Mouse (Mus musculus): Measurements from ENCODE around the gene Cd2ap. TPM values are rescaled to one million over a fixed set of nuclear protein-coding genes. Genes with fewer than 3 reads are reported as not detected.
"Not testable (repeated sequence)": the region's sequence is repeated elsewhere in the genome, so short reads cannot be mapped to it uniquely, and the experiment has no call there.

Cd2ap gene
- total RNA-seq (2021): 10 to 100 TPM; 60.0 to 68.8 TPM
- long read RNA-seq, experiment 1, full-length matches to known transcripts: 7 of 15 reads
- long read RNA-seq, experiment 1, partial matches to known transcripts: 3 of 15 reads
- long read RNA-seq, experiment 1, other reads (novel, unspliced or antisense): 5 of 15 reads
- long read RNA-seq, experiment 2, full-length matches to known transcripts: 13 of 20 reads
- long read RNA-seq, experiment 2, partial matches to known transcripts: 4 of 20 reads
- long read RNA-seq, experiment 2, other reads (novel, unspliced or antisense): 3 of 20 reads

DNA sequence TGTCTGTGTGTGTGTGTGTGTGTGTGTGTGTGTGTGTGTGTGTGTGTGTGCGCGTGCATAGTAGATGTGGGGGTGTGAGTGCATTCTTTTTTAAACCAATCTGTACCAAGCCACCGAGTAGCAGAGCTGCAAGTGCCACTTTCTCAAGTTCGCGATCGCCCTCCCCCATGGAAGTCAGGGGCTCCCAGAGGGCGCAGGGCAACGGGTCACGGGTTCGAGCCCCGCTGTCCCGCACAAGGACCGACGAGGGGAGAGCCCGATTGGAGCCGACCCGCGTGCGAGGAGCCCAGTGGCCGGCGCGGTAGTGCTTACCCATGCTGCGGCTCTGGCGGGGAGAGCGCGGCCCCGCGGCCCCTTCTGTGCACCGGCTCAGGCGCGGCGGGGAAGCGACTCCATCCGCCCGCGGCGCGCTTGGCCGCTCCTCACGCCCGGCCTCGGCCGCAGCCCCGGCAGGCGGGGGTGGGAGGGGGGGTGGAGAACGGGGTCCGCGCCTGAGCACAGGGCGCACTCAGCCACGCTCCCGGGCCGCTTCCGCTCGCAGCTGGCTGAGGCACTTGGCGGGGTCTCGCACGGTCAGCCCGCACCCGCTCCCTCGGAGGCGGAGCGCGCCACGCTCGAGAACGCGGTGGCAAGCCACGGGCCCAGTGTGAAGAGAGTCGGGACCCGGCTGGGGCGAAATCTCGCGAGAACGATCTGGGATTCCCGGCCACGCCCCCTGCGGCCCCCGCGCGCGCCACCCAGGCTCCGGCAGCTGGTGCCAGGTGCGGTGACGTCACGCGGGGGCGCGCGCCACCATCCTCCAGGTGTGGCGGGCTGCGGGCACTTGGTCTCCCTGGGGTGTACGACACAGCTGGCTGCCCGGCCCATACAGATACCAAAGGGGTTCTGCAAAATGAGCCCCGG is at the start of gene Cd2ap:
Cd2ap (minus strand) TSS at position 665 of the 903 bp plus-strand sequence.
- DNase-seq: peak; percentile 99

DNA sequence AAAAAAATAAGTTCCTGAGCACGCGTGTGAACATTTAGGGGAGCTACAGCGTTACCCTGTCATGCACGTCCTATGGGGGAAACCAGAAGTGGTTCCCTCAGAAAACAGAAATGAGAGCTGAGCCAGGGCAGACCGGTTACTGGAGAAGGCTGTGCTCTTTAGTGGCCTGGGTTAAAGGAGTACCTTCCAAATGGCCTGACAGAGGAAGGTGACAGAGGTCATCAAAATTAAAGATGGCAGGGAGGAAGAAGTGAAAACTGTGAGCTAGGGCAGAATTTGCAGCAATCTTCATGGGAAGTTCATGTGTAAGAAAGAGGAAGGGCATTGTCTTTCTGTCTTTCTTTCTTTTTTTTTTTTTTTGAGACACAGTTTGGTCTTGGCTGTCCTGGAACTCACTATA is 48.3 kb upstream of the Cd2ap start:
- no peak for DNase-seq

DNA sequence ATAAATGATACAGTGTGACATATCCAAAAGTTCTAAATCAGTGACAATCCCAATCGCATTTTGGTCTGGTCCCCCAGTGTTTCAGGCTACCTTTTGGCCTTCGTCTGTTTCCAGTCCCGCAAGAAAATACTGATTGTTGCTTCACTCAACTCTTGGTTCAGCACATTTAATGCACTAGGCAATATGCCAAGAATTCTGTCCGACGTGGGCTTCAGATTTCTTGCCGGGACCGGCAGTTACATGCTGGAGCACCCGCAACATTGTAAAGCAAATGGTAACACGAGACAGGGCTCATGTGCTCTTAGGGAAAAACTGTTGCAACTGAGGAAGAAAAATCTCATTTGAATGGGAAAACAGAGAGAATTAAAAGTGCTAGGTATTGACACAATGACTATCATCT is 42.3 kb upstream of the Cd2ap start:
- DNase-seq: no peak

DNA sequence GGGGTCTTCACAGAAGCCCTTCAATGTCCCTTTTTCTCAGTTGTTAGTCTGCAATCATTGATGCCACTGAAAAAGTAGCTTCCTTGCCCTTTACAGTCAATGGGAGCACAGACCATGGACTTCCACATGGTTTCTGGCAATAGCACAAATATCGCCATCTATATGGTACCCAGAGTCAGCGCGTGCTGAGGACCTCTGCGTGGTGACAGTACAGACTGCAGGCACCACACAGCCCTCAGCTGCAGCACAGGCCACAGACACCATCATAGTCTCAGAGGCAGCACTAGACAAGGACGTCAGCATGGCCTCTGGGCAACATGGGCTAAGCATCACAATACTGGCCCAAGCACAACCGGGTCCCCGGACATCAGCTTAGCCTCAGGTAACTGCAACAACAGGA is 38.3 kb upstream of the Cd2ap start:
- DNase-seq: no peak

DNA sequence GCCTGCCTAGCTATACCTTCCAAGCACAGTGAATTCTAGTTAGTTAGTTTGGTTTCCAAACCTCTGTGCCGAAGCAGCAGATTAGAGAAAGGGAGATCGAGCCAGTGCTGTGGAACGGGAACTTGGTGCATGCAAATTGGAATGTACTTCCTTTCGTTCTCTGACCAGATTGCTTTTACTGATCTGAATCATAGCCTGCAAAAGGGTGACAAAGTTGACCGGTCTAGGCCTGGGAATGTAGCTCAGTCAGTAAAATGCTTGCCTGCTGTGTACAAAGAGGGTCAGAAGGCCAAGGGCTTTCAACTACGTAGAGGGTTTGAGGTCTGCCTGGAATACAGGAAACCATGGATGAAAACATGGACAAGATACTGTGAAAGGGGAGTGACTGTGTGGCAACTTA is 35.7 kb upstream of the Cd2ap start:
- DNase-seq: no peak

DNA sequence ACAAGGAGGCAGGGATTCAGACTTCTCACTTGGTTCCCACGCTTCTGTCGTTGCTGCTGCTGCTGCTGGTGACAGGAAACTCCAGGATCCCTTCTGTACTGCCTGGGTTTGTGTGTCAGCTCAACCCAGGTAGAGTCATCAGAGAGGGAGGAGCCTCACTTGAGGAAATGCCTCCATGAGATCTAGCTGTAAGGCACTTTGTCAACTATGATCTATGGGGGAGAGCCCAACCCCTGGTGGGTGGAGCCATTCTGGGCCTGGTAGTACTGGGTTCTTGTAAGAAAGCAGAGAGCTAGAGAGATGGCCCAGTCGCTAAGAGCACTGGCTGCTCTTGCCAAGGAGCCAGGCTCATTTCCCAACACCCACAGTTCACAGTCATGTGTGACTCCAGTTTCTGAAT is 34.0 kb upstream of the Cd2ap start:
- no peak for DNase-seq

DNA sequence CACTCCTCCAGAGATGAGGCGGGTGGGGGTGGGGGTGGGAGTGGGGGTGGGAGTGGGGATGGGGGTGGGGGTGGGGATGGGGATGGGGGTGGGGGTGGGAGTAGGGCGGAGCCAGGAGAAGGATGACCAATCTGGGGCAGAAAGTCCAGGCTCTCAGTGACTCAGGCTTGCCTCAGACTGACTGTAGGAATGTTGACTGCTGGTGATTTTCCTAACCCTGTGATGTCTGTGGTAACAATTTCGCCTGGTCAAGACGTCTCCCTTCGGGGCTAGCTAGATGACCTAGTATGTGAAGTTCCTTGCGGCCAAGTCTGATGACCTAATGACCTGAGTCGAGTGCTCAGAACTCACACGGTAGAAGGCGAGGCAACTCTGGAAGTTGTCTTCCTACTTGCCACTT is 32.9 kb upstream of the Cd2ap start:
- no peak for DNase-seq

DNA sequence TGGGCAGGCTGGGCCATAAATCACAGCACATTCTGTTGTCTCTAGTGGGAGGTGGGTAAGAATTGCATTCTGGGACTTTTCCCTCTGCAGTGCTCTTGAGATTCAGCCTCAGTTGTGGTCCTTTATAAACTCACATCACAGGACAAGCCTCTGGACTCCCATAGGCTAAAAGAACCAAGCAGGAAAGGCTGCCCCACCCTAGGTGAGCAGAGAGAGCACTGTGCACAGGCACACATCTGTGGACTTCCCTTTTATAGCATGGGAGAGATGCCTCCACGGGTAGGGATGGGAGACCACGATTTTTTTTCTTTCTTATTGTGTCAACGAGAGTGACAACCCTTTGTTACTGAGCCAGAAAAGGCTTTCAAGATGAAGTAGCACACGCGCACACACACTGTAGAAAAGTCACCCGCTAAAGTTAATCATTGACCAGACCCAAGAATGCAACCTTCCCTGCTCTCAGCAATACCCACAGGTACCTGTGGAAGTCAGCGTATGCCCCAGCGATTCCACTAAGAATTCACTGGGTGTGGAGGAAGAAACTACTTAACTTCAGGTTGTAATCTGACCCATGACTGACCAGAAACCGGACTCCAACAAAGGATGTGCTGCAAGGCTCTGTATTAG is 32.4 kb upstream of the Cd2ap start:
- no peak for DNase-seq

DNA sequence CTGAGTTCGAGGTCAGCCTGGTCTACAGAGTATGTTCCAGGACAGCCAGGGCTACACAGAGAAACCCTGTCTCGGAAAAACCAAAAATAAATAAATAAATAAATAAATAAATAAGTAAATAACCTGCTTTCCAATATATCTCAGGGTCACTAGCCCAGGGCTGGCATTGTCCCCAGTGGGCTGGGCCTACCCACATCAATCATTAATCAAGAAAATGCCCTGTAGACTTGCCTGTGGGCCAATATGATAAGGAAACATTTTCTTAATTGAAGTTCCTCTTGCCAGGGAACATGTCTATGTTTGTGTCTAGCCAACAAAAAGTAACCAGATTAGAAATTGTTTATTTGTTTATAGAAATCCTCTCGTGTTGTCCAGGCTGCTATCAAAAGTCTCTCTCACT is 31.7 kb upstream of the Cd2ap start:
- no peak for DNase-seq

DNA sequence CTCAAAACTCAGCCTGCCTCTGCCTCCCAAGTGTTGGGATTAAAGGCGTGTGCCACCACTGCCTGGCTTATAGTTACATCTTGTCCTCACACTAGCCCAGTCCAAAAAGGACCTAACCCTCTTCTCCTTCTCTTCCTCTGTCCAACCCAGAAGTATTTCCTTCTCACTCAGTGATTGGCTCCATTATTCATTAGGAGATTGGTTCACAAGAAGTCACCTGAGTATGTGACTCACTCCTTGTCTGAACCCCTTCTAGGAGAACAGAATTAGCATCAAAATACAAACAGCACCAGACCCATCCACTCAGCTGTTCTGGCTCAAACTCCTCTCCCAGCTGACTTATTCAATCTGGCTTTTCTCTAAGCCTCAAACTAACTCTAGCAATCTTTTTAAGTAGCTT is 30.0 kb upstream of the Cd2ap start:
- DNase-seq: not testable (repeated sequence)

DNA sequence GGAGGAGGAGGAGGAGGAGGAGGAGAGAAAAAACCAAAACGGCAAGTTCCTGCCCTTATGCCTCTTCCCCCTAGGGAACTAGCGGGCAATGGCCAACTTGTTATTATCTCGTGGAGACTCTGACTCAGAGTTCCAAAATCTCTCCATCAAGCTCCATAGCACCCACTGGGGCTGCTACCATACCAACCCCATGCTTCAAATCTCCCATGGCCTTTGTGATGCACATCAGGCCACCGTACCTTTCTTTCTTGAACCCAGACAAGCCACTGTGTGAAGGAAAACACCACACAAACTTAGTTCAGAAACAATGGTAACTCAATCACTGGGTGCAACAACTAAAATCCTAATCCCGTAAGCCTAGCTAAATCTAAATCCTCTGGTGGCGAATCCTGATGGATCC is 29.5 kb upstream of the Cd2ap start:
- no peak for DNase-seq

DNA sequence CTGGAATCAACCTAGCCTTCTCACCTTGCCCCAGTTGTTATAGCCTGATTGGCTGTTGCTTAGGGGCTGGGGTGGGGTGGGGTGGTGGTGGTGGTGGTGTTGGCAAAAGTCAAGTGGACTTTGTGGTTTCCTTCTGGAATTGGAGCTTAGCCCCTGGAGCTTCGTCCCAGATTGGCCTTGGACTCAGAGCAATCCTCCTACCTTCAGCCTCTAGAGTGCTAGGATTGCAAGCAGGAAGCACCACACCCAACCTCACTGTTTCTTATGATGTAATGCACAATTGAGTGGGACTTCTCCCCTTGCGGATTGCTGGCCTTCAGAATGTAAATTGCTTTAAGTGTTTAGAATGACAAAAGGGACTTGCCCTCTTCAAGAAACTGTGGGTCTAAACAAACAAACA is 24.3 kb upstream of the Cd2ap start:
- no peak for DNase-seq

DNA sequence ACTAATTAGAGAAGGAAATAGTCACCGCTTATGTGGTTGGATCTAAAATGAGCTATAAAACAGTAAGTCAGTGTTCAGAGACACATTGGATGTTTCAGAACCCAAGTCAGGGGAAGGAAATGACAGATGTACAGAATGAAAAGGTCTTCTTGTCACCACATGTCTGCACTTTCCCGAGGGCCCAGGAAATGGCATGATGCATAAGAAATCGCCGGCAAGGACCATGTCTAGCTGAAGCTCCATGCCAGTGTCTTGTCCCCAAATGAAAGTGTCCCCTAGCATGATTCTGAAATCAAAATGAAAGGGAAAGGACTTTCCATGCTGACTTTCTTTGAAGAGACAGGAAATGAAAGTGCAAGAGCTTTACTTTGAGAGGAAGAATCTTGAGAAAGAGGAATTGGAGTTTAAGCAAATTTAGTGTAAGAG is 10.8 kb upstream of the Cd2ap start:
- no peak for DNase-seq

DNA sequence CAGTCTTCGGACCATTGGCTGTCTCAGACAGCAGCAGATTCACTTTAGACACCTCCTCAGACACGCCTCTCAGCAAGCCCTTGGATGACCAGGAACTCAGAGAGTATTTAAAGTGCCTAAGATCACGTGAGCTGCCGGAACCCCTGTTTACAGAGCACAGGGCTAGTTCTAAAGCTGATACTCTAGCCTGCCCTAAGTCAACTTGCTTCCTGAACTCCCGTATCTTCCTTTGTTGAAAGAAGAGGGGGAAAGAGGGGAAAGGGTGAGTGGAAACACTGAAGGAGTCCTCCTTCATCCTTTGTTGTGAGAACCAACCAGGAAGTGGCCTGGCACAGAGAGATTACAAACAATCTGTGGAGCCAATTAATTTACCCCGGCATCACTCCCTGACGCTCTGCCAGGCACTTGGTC is 8.6 kb upstream of the Cd2ap start:
- no peak for DNase-seq

DNA sequence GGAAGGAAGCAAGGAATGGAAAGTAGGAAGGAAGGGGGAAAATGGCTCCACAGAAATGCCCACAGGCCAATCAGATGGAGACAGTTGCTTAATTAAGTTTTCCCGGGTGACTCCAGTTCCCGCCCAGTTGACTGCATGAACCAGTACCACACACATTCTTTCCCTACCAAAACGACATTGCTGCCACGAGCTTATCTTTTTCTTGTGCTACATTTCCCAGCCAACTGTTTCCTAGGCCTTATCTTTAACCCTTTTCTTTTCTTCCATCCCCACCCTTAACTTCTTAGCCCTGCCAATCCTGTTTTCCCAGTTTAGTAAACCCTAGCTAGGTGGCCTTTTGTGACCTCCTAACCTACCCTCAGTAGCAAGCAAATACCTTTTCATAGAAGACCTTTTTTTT is 7.9 kb upstream of the Cd2ap start:
- no peak for DNase-seq

DNA sequence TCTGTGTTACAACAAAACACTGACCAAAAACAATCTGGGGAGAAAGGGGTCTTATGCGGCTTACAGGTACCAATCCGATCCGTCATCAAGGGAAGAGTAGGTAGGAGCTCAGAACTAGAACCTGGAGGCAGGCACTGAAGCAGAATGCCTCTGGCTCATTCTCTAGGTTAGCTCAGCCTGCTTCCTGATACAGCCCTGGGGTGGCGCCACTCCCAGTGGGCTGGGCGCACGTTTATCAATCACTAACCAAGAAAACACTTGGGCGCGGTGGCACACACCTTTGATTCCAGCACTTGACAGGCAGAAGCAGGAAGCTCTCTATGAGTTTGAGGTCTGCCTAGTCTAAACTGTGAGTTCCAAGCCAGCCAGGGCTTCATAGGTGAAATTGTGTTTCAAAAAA is 7.3 kb upstream of the Cd2ap start:
- no peak for DNase-seq

DNA sequence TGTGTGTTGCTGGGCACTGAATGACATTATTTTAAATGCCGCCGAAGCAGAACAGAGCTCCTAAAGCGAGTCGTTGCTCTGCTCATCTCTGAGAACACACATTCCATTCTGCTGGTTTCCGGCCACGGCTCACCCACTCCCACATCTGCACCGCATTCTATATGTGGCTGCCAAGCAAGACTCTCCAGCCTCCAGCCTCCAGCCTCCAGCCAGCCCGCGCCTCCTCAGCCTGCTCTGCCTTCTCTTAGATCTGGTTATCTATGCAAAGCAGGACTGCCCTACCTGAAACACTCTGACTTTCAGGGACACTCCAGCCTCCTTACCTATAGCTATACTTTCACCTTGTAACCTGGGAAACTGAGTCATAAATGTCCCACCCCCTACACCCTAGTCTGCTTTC is 6.8 kb upstream of the Cd2ap start:
- no peak for DNase-seq

DNA sequence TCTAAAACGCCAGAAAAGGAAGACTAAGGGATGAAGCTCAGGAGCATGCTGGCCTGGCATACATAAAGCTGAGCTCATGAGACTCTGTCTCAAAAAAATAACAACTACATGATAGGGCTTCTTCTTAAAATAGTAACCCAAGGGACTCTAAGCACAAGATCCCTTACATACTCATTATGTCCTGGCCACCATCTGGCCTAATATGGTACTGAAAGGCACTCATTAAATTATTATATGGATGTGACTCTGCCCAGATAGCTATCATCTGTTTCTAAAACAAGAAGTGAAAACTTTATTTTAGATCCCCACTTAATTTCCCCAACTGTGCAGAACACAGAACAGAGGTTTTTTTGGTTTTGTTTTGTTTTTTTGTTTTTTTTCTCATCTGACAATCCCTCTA is 6.4 kb upstream of the Cd2ap start:
- DNase-seq: no peak

DNA sequence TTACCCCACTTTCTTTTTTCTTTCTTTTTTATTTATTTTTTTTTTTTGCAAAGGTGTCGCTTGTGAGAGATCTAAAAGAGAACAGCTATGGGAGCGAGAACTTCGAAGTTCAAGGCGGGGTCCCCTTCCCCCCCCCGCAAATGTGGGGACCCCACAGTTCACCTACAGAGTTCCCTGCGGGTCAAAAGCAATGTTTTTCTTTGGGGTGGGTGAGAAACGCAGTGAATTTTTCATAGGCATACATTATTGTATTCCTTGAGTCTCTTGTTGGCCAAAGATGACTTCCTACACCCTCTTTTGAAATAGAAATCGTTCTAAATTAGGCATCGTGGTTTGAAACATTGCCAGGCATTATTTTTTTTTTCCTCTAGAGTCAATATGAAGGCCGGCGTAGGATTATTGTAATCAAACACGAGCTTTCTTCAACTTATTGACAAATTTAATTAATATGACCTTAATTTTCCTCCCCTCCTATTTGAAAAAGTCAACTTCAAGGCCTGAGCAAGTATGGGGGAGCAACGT is 500 bp upstream of the Cd2ap start:
- DNase-seq: no peak

DNA sequence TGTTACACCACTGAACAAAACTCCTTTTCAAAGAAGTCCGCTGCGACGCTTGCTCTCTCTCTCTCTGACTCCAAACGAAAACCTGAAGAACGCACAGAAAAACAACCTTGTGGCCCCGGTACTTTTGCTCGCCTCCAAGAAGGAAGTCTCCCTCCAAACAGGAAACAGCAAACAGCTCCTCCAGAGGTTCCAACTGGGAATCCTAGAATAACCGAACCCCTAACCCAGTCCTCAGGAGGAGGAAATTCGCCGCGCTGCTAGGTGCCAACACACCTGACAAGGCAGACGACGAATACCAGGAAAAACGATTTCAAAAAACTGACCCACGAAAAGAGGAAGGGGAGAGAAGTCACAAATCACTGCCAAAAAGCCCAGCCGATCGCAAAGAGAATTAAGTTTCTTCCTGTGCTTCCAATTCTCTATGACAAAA is 879 bp downstream of the Cd2ap start:
- peak; percentile 50 for DNase-seq

DNA sequence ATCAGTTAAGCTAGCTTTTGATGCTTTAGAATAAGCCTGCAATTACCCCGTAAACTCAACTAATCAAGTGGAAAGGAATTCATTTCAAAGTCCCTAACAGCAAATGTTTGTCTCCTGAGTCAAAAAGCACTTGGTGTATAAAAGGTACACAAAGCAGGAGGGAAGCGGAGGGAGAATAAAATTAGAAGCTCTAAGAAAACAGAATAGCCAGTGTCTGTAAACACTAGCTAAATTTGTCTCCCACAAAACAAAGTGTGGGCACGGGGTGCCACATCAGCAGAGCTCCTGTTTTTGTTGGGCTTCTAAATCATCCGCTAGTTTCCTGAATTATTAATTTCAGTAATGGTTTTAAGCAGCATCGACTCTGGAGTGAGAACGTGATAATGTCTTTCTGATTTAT is 1.4 kb downstream of the Cd2ap start:
- no peak for DNase-seq

DNA sequence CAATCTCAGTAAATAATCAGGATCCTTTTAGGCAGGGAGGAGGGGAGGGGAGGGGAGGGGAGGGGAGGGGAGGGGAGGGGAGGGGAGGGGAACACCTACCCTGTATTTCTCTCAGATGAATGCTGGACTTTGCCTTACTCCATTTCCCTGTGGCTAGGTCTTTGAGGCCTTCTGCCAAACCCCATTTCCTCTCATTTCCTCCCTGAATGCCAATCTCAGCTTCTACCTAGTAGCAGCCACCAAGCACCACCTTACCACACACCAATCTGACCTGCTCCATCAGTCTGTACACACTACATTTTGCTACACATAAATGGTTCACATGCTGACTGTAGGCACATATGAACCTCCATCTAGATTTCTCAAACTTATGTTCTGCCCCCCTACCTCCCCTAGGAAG is 6.0 kb downstream of the Cd2ap start:
- no peak for DNase-seq

DNA sequence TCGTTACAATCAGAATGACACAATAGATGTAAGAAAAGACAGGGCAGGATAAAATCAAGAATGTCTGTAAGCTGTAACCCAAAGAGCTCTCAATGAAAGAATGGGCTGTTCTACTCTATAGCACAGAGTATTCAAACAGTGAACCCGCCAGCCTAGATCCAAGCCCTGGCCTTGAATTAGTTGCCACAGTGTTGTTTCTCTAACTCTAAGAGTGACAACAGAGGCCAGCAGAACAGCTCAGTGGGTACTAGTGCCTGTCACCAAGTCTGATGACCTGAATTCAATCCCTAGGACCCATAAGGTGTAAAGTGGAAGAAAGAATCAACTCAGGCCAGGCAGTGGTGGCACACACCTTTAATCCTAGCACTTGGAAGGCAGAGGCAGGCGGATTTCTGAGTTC is 13.3 kb downstream of the Cd2ap start:
- no peak for DNase-seq
